Mouse (Mus musculus) lung, embryonic 15.5 days (tissue): ENCODE results near the gene Ubxn1. TPM values are rescaled to one million over a fixed set of nuclear protein-coding genes. Genes with fewer than 3 reads are reported as not detected.
"Not testable (repeated sequence)": the region's sequence is repeated elsewhere in the genome, so short reads cannot be mapped to it uniquely, and the experiment has no call there.

ENCODE experiments used
- ATAC-seq: fragments of 200-750 bp; cut with Nextera tagmentation; 2 replicates; pipeline ENCODE4 v1.8.0; 2017; ENCODE audit warnings: moderate number of reproducible peaks, borderline replicate concordance; ENCODE audit not compliant: low FRiP score, low TSS enrichment; ENCODE audit errors: extremely low read depth
- H3K27ac ChIP-seq: fragments of 300-500 bp; sonication (generic); 2 replicates; pipeline ENCODE4 v1.5.1; 2015; ENCODE audit warnings: moderate library complexity, mild to moderate bottlenecking, inconsistent platforms
- H3K27me3 ChIP-seq: fragments of 300-500 bp; sonication (generic); 2 replicates; pipeline ENCODE4 v1.6.1; 2015; ENCODE audit warnings: inconsistent platforms
- H3K36me3 ChIP-seq: fragments of 300-500 bp; sonication (generic); 2 replicates; pipeline ENCODE4 v1.6.1; 2015; ENCODE audit warnings: inconsistent platforms
- H3K4me1 ChIP-seq: fragments of 300-500 bp; sonication (generic); 2 replicates; pipeline ENCODE4 v1.6.1; 2015; ENCODE audit warnings: inconsistent platforms
- H3K4me2 ChIP-seq: fragments of 300-500 bp; sonication (generic); 2 replicates; pipeline ENCODE4 v1.6.1; 2015; ENCODE audit warnings: inconsistent platforms, mild to moderate bottlenecking, moderate library complexity
- H3K4me3 ChIP-seq: fragments of 300-500 bp; sonication (generic); 2 replicates; pipeline ENCODE4 v1.5.1; 2015; ENCODE audit warnings: mild to moderate bottlenecking, inconsistent platforms
- H3K9ac ChIP-seq: fragments of 300-500 bp; sonication (generic); 2 replicates; pipeline ENCODE4 v1.6.1; 2015; ENCODE audit warnings: inconsistent platforms
- H3K9me3 ChIP-seq: fragments of 300-500 bp; sonication (generic); 2 replicates; pipeline ENCODE4 v1.6.1; 2016; ENCODE audit warnings: inconsistent platforms
- WGBS: fragments of 180-500 bp; shearing (Covaris S2); methylation state at CpG from one replicate; pipeline ENCODE4 v1.1.7; 2015; 5-methylcytosine and 5-hydroxymethylcytosine counted together
- polyA plus RNA-seq: library from polyadenylated mRNA; unstranded; fragments of >200 nt; fragmentation: Nextera tagmentation; extraction: Ambion mirVana; gene quantifications from 2 replicates; pipeline ENCODE4 v1.2.1, GENCODE M21; 2015

Gene Ubxn1
- polyA plus RNA-seq, 1 experiment from 2014 or later: 153 TPM

DNA sequence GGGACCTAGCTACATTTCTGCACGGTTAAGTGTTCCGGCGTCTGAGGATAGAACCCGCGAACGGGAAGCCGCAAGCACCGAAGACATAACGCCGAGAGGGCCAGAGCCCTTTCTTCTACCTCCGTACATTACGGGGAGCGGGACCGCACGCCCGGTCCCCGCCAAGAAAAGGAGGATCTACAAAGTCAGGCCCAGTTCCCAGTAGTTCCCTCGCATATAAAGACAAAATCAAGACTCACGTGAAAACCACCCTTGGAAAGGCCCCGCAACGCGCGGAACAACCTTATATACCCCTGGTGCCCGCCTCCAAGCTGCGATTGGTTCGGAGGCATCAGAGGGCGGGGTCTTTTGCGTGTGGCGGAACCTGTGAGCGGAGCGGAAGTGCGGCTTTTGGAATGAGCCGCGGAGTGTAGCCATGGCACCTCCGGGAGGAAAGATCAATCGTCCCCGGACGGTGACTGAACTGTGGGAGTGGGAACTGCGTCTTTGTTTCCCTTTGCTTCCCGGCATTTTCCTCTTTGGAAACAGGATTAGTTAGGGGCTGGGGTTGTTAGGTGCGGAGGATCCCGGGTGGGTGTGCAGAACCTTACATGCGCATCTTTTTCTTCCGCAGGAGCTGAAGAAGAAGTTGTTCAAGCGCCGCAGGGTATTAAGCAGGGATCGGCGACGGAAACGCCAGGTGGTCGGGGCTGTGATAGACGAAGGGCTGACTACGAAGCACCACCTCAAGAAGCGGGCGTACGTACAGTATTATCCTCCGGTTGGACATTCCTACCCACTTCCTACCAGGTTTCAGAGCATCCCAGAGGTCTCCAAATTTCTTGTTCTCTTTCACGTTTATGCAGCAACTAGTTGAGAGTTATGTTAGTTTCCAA lies 17.5 kb downstream of the Ubxn1 start, which contains the start of the genes 1810009A15Rik and Gm49416:
TSS of gene 1810009A15Rik (plus strand) at position 343 of the 875 bp plus-strand sequence.
TSS of gene Gm49416 (plus strand) at position 416 of the 875 bp plus-strand sequence.
- peak within 1 kb of the TSS; percentile 70 for H3K4me2 ChIP-seq
- under 1% methylated on average over 58 of the region's 58 CpGs for whole genome bisulfite sequencing
- H3K9me3 ChIP-seq: no peaks in the 10 kb centered on the region
- H3K27me3 ChIP-seq: no peaks in the 10 kb centered on the region
- peak within 1 kb of the TSS; percentile 77 for H3K4me3 ChIP-seq
- H3K9ac ChIP-seq: peak within 1 kb of the TSS; percentile 88
- peak; percentile 93 for ATAC-seq
- H3K4me1 ChIP-seq: peaks cover 19% of the 10 kb centered on the region
- H3K27ac ChIP-seq: peak within 1 kb of the TSS; percentile 89
- peaks cover 7% of the 10 kb centered on the region for H3K36me3 ChIP-seq

DNA sequence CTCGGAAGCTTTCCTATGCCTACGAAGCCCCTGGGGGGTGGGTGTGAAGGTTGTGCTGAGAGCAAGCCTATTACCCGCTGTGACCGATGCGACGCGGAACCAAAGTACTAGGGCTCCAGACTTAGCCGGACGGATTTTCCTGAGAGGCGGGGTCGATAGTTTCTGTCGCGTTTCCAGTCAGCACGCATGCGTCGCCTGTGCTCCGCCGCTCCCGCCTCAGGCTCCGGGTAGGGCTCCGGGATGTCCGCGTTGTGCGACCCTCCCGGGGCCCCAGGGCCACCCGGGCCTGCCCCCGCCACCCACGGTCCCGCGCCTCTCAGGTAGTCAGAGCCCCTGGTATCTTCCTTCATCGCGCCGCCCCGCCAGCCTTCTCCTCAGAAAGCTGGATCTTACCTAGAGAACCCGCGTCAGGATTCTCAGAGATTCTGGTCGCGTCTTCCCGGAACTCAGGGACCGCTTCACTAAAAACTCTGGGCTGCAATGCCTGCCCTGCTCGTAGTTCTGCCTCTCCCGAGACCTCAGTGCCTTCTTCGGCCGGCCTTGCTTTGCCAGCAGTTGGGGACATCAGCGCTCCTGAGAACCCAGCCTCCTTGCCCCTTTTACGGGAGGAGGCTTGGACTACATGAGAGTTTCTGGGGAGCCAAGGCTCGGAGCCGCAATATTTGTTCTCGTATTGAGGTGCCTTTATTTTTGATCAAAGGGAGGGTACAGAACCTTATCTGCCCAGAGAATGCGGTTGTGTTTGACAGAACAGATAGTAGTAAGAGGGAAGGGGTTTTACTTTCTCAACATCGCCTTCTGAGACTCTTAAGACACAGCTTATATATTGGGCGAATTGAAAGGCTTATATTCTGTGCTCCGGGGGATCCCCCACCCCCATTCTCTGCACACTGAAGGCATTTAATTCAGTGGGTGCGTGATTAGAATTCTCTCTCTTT lies 21.8 kb downstream of the Ubxn1 start, which contains the start of gene Ints5:
TSS of gene Ints5 (plus strand) at position 177 of the 938 bp plus-strand sequence.
- H3K27ac ChIP-seq: peak within 1 kb of the TSS; percentile 81
- H3K4me3 ChIP-seq: peak within 1 kb of the TSS; percentile 78
- H3K4me2 ChIP-seq: peak within 1 kb of the TSS; percentile 70
- peak; percentile 37 for ATAC-seq
- H3K9me3 ChIP-seq: no peaks in the 10 kb centered on the region
- H3K4me1 ChIP-seq: peaks cover 32% of the 10 kb centered on the region
- H3K9ac ChIP-seq: peak within 1 kb of the TSS; percentile 69
- WGBS: under 1% methylated on average over 54 of the region's 54 CpGs
- H3K36me3 ChIP-seq: peaks cover 24% of the 10 kb centered on the region
- no peaks in the 10 kb centered on the region for H3K27me3 ChIP-seq

DNA sequence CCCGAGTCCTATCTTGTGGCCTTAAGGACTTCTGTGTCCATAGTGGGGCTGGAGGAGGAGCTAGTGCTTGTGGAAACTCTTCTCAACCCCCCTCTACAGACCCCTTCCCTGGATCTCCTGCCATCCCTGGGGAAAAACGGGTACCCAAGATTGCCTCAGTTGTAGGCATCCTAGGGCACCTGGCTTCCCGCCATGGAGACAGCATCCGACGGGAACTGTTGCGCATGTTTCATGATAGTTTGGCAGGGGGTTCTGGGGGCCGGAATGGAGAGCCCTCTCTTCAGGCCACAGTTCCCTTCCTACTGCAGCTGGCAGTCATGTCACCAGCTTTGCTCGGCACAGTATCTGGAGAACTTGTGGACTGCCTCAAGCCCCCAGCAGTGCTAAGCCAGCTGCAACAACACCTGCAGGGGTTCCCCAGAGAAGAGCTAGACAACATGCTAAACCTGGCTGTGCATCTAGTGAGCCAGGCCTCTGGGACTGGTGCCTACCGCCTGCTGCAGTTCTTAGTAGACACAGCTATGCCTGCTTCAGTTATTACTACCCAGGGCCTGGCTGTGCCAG lies 24.2 kb downstream of the Ubxn1 start:
- Histone ChIP-seq H3K9me3 (no peaks in the 10 kb centered on the region), H3K27me3 (no peaks in the 10 kb centered on the region), H3K27ac (no peak overlapping the region), H3K4me1 (peaks cover 39% of the 10 kb centered on the region), H3K36me3 (peaks cover 20% of the 10 kb centered on the region), H3K4me2 (no peak overlapping the region), H3K4me3 (no peak overlapping the region), H3K9ac (no peak overlapping the region)
- ATAC-seq: no peak
- 90% methylated on average over 9 of the region's 9 CpGs for WGBS

DNA sequence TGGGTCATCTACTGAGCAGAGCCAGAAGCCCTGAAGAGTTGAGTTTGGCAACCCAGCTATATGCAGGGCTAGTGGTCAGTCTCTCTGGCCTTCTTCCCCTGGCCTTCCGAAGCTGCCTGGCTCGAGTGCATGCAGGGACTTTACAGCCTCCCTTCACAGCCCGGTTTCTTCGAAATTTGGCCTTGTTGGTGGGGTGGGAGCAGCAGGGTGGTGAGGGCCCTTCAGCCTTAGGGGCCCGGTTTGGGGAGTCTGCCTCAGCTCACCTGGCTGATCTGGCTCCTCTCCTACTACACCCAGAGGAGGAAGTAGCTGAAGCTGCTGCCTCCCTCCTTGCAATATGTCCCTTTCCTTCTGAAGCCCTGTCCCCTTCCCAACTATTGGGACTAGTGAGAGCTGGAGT lies 24.9 kb downstream of the Ubxn1 start:
- not testable (repeated sequence) for H3K9ac ChIP-seq
- WGBS: 87% methylated on average over 5 of the region's 5 CpGs

DNA sequence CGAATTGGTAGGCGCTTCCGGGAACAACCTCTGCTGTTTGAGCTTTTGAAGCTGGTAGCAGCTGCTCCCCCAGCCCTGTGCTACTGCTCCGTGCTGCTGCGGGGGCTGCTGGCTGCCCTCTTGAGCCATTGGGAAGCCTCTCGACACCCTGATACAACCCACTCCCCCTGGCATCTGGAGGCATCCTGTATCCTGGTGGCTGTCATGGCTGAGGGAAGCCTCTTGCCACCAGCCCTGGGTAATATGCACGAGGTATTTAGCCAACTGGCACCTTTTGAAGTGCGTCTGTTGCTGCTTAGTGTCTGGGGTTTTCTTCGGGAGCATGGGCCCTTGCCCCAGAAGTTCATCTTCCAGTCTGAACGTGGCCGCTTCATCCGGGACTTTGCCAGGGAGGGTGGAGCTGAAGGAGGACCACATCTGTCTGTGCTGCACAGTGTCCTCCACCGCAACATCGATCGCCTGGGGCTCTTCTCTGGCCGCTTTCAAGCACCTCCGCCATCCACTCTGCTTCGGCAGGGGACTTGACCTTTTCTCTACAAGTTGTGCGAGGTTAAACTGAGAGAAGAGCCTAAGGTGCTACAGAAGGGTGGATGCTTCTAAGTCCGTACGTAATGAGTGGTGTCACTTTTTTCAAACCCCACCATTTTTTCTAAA lies 26.0 kb downstream of the Ubxn1 start:
- H3K9me3 ChIP-seq, H3K27me3 ChIP-seq: not testable (repeated sequence)
- Histone ChIP-seq H3K36me3 (peaks cover 22% of the 10 kb centered on the region), H3K9ac (peak overlapping the region; percentile 97), H3K4me3 (peak overlapping the region; percentile 88), H3K4me1 (peaks cover 39% of the 10 kb centered on the region), H3K4me2 (peak overlapping the region; percentile 64), H3K27ac (peak overlapping the region; percentile 90)
- WGBS: 20% methylated on average over 21 of the region's 21 CpGs
- peak; percentile 61 for ATAC-seq

More for the DNA sequence above, 24.9 kb downstream of the Ubxn1 start:
- ATAC-seq, H3K4me3 ChIP-seq, H3K9me3 ChIP-seq, H3K4me2 ChIP-seq, H3K27me3 ChIP-seq, H3K27ac ChIP-seq: not testable (repeated sequence)
- H3K4me1 ChIP-seq: peaks cover 39% of the 10 kb centered on the region
- peaks cover 16% of the 10 kb centered on the region for H3K36me3 ChIP-seq

DNA sequence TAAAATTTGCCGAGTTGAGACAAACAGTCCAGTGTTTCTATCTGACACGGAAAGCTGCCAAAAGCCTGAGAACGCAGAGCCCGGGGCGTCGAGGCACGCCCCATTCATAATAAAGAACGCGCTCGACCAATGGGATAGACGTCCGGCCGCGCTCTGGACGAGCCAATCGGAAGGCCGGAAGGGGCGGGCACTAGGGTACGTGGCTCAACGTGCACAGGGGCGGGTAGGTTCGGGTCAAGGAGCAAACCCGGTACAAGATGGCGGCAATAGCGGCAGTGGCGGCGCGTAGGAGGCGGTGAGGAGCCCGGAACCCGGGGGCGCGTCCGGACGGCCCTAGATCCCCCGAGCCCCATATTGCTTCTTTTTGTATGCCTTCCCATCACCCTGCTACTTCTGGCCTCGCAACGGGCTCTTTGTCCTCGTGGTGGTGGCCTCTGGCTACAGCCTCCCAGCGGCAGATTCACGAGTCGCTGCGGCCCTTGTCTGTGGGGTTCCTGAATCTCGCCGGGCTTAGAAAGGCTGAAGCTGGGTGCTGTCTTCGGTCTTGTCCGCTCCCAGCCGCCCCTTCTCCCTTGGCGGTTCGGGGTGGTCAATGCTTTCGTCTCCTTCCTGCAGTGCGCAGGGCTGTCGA lies 26.7 kb downstream of the Ubxn1 start, which contains the start of gene Ganab:
TSS of gene Ganab (plus strand) at position 207 of the 631 bp plus-strand sequence.
- H3K4me3 ChIP-seq: peak within 1 kb of the TSS; percentile 88
- H3K9ac ChIP-seq: peak within 1 kb of the TSS; percentile 97
- under 1% methylated on average over 43 of the region's 53 CpGs for WGBS
- peak; percentile 98 for ATAC-seq
- H3K4me1 ChIP-seq: peaks cover 39% of the 10 kb centered on the region
- peak within 1 kb of the TSS; percentile 64 for H3K4me2 ChIP-seq
- peak within 1 kb of the TSS; percentile 90 for H3K27ac ChIP-seq
- H3K9me3 ChIP-seq: no peaks in the 10 kb centered on the region
- H3K36me3 ChIP-seq: peaks cover 27% of the 10 kb centered on the region
- no peaks in the 10 kb centered on the region for H3K27me3 ChIP-seq

DNA sequence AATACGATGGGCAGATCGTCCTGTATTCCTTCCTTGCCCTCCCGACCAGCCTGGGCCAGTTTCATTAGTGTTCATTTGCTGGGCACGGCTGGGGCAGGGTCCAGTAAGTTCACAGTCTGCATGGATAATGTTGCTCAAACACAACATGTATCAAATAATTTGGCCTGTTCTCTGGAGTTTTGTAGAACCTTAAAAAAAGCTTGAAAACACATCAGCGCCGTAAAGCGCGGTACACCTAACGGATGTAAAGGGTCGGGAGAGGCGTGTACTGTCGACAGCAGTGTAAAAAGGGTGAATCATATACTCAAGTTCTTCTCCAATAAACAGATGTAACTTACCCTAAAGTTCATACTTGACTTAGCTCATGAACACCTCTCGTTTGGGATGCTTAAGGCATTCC lies 27.3 kb downstream of the Ubxn1 start:
- no peak for ATAC-seq
- 7% methylated on average over 13 of the region's 13 CpGs for WGBS

DNA sequence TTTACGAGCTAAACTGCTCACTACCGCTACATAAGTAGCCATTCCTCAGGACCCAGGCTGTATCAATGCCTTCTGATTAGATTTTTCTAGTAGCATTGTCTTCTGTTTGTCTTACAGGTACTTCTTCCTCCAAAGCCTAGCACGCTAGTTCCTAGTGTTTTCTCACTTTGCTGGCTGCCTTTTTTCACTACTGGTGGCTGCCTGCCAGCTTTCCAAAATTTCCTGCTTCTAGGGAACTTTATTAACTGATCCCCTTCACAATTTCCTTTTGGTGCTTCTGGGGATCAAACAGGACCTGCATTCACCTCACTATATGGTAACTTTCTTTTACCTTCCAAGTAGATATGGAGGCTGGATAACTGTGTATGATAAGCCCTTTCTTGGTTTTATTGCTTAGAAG lies 27.8 kb downstream of the Ubxn1 start:
- WGBS: 25% methylated on average over 3 of the region's 3 CpGs
- peak overlapping the region; percentile 88 for H3K4me3 ChIP-seq
- ATAC-seq: no peak

More for the DNA sequence above, 27.3 kb downstream of the Ubxn1 start:
- Histone ChIP-seq H3K4me2 (peak overlapping the region; percentile 64), H3K27ac (peak overlapping the region; percentile 89), H3K4me1 (peaks cover 37% of the 10 kb centered on the region), H3K9ac (peak overlapping the region; percentile 97), H3K36me3 (peaks cover 33% of the 10 kb centered on the region), H3K9me3 (no peaks in the 10 kb centered on the region), H3K4me3 (peak overlapping the region; percentile 88), H3K27me3 (no peaks in the 10 kb centered on the region)

DNA sequence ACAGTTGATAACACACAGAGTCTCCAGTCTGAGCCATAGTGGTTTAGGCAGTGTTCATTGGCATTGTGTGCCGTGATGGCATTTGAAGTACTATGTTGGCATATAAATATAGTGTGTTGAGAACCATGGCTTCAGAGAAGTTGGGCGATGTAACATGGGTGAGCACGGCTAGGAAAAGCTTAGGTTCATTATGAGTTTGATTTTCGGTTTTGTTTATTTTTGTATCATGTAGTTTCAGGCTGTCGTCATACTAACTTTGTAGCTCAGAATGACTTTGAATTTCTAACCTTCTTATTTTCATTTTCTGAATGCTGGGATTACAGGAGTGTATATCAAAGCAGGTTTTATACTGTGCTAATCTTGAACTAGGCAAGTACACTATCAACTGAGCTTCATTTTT lies 32.1 kb downstream of the Ubxn1 start:
- 87% methylated on average over 5 of the region's 5 CpGs for WGBS
- no peak overlapping the region for H3K9ac ChIP-seq
- no peak overlapping the region for H3K4me3 ChIP-seq
- peaks cover 13% of the 10 kb centered on the region for H3K4me1 ChIP-seq
- H3K4me2 ChIP-seq: no peak overlapping the region
- peaks cover 60% of the 10 kb centered on the region for H3K36me3 ChIP-seq
- no peaks in the 10 kb centered on the region for H3K9me3 ChIP-seq
- ATAC-seq: no peak
- no peaks in the 10 kb centered on the region for H3K27me3 ChIP-seq
- no peak overlapping the region for H3K27ac ChIP-seq

More for the DNA sequence above, 27.8 kb downstream of the Ubxn1 start:
- Histone ChIP-seq H3K9me3 (no peaks in the 10 kb centered on the region), H3K27ac (no peak overlapping the region), H3K36me3 (peaks cover 37% of the 10 kb centered on the region), H3K4me1 (peaks cover 33% of the 10 kb centered on the region), H3K27me3 (no peaks in the 10 kb centered on the region), H3K4me2 (peak overlapping the region; percentile 64), H3K9ac (peak overlapping the region; percentile 97)

DNA sequence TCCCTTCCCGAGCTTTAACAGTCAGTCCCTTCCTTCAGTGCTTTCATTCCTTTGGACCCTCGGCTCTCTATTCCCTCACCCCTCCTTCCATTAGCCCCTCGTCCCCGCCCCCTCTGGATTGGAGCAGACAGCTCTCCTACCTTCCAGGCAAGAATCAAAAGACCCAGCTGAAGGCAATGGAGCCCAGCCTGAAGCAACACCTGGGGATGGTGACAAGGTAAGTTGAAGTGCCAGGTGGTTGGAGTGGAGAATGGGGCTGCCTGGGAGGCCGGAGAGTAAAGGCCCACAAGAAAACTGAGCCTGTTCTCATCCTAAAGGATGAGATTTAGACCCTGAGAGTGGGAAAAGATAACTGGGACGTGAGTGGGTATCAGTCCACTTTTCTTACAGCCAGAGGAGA lies 37.2 kb downstream of the Ubxn1 start:
- no peak overlapping the region for H3K9ac ChIP-seq
- H3K27ac ChIP-seq: no peak overlapping the region
- H3K27me3 ChIP-seq: no peaks in the 10 kb centered on the region
- no peaks in the 10 kb centered on the region for H3K4me1 ChIP-seq
- no peak overlapping the region for H3K4me3 ChIP-seq
- no peak for ATAC-seq
- peaks cover 96% of the 10 kb centered on the region for H3K36me3 ChIP-seq
- no peak overlapping the region for H3K4me2 ChIP-seq
- no peaks in the 10 kb centered on the region for H3K9me3 ChIP-seq
- 88% methylated on average over 6 of the region's 6 CpGs for WGBS
